Mouse (Mus musculus) telencephalon, adult 2 months (tissue): ENCODE results near the gene Ptbp3.

Experiments used
- DNase-seq: peaks from one replicate; pipeline ENCODE4 v3.0.0-alpha.2; 2011; ENCODE audit warnings: low read depth, low spot score

Gene Ptbp3

DNA sequence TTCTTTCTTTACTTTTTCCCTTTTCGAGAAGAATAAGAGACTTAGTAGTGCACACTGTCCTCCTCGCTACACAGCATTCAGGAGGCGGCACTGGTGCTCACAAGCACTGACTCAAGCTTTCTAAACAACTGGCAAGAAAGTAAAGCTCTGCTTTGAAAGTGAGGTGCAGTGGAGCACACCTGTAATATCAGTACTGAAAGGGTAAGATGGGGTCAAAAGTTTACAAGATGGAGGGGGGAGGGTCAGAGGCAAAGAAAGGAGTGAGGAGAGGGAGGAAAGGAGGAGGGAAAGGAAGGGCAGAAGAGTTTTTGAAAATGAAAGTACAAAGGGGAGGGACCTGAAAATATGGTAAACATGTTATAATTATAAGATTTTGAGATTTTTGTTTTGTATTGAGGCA lies 43.7 kb downstream of the Ptbp3 start:
- DNase-seq: no peak

GRCm38 (mm10) chr4:59491097-59491496 lies 58.1 kb downstream of the Ptbp3 start:
- no peak for DNase-seq

DNA sequence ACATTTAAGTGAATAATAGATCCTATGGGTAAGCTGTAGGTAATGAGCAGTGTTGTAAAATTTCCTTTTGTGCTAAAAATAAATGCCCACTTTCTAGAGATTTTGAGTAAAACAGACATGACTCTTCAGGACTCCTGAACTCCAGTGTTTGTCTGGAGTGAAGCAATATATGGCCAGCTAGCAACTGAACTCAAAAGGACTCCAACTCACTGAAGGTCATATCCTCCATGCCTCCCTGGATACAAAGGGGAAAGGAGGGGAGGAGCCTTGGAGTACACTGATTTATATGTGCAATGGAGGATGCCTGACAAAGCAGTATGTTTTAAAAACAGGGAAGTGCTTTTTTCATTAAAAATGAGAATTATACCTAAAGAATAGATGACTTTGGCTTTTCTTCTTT lies 77.9 kb downstream of the Ptbp3 start:
- no peak for DNase-seq

- no peak for DNase-seq
Observed at GRCm38 (mm10) chr4:59465449-59465848, 83.7 kb downstream of the Ptbp3 start.

GRCm38 (mm10) chr4:59464661-59465060 lies 84.5 kb downstream of the Ptbp3 start:
- no peak for DNase-seq

- peak; percentile 62 for DNase-seq
Observed at GRCm38 (mm10) chr4:59462494-59462893, 86.7 kb downstream of the Ptbp3 start.

- DNase-seq: no peak
Observed at GRCm38 (mm10) chr4:59461116-59461727, 87.9 kb downstream of the Ptbp3 start.

DNA sequence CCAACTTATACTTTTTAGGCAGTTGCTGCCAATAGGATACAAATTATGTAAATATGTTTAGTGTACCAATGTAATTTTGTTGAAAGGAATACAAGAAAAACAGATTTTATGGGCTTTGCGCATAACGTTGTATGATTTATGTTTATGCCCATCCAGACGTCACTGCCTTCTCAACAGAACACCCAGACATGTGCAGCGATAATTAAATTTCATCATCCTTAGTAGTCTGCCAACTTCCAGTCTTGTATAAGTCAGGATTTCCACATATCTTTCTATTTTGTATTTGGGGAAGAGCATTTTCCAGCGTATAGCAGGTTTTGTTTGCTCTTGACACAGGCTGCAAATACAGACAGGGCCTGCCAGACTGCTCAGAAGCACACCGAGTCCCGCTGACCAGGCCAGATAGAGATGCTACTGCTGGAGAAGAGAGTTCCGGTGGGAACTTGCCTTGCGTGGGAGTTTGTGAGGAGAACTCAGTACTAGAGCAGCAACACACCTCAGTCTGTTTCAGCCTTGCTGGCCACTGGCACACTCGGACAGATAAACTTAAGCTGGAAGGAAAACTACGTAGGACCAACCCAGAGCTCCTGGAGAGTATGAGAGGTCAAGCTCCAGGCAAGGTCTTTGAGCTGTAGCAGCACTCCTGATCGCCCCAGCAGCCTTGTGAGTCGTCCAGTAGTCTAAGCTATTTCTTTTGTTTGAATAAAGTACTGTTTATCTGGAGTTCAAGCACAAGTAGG lies 89.8 kb downstream of the Ptbp3 start:
- DNase-seq: no peak

- DNase-seq: no peak
Observed at GRCm38 (mm10) chr4:59457941-59458340, 91.2 kb downstream of the Ptbp3 start.

DNA sequence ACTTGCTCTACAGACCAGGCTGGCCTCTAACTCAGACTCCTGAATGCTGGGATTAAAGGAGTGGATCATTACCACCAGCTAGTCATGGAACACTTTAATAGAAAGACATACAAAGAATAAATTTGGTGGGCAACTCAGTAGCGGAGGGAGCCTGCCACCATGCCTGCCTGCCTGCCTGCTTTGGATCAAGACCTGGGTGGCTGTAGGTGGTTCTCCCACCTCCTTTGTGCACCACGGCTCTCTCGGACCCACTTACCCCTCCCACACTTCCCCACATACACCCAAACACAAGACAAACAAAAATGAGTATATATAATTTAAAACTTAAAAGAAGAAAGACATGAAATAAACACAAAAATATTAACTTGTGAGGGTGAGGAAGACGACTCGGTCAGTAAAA lies 92.1 kb downstream of the Ptbp3 start:
- DNase-seq: no peak

- no peak for DNase-seq
Observed at GRCm38 (mm10) chr4:59455465-59455864, 93.7 kb downstream of the Ptbp3 start.

GRCm38 (mm10) chr4:59454046-59454445 lies 95.1 kb downstream of the Ptbp3 start:
- no peak for DNase-seq

- no peak for DNase-seq
Observed at GRCm38 (mm10) chr4:59452503-59452933, 96.6 kb downstream of the Ptbp3 start.

DNA sequence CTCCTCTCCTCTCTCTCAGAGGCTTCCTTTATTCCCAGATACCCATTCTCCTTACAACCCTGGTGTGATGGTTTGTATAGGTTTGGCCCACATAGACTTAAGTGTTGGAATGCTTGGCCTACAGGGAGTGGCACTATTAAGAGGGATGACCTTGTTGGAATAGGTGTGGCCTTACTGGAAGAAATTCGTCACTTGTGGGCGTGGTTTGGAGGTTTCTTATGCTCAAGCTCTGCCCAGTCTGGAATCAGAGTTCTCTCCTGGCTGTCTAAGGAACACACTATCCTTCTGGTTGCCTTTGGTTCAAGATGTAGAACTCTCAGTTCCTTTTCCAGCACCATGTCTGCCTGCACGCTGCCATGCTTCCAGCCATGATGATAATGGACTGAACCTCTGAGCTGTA lies 98.3 kb downstream of the Ptbp3 start:
- DNase-seq: no peak

- DNase-seq: no peak
Observed at GRCm38 (mm10) chr4:59450234-59450854, 98.8 kb downstream of the Ptbp3 start.

- no peak for DNase-seq
Observed at GRCm38 (mm10) chr4:59447296-59447695, 101.9 kb downstream of the Ptbp3 start.

GRCm38 (mm10) chr4:59445516-59445915 lies 103.6 kb downstream of the Ptbp3 start:
- no peak for DNase-seq

DNA sequence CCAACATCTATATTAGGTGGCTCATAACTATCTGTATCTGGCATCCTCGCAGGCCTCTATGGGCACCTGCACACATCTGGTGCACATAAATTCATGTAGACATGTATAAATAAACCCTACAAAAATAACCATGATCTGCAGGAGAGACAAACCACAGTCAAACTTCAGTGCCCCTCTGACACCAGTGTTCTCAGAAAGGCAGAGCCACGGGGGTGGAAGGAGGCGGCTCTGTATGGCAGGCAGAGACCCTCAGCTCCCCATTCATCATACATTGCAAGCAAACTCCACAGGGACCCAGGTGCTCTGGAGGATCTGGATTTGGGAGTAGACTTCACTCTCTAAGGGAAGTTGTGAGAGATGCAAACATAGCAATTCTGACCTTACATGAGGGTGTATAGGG lies 104.2 kb downstream of the Ptbp3 start:
- no peak for DNase-seq

GRCm38 (mm10) chr4:59444085-59444484 lies 105.1 kb downstream of the Ptbp3 start:
- no peak for DNase-seq

DNA sequence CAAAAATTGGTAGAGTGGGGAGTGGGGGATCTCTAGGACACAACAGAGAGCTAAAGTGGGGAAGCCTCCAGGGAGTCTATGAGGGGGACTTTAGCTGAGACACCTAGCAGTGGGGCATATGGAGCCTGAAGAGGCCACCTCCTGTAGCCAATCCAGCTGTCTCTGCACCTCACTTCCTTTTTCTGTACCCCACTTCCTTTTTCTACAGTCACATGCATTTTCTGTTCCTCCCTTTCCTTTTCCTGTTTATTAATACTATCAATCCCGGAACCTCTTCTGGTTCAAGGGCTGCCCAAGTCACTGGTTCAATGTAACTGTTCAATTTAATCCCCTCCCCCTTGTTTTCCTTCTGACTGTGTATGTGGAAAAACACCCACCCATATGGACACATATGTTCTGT lies 107.9 kb downstream of the Ptbp3 start:
- no peak for DNase-seq

DNA sequence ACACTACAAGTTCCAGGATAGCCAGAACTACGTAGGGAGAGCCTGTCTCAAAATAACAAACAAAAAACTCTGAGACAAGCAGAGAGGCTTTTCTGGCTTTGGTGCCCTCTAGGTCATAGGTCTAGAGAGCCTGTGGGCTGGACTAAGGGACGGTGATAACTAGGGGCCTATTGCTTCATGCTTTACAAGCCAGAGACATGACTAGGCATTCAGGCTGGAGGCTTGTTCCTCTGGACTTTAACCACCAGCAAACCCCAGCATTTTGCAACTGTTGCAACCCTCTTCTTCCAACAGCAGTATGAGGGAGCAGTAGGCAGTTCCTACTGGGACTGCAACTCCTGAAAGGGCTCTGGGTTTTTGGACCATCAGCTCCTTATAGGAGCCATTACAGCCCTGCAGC lies 109.2 kb downstream of the Ptbp3 start:
- no peak for DNase-seq

GRCm38 (mm10) chr4:59439041-59439440 lies 110.1 kb downstream of the Ptbp3 start:
- DNase-seq: no peak
